Mouse (Mus musculus) WW6 (cell line): ENCODE results near the gene Itga2b.
"Not testable (repeated sequence)": the region's sequence is repeated elsewhere in the genome, so short reads cannot be mapped to it uniquely, and the experiment has no call there.

ENCODE experiments used
- DNase-seq: peaks from one replicate; pipeline ENCODE4 v3.0.0-alpha.2; 2013; ENCODE audit warnings: low read depth, low spot score

The Itga2b gene

GRCm38 (mm10) chr11:102411061-102411460 lies 58.9 kb downstream of the Itga2b start:
- DNase-seq = no peak

GRCm38 (mm10) chr11:102410345-102410744 lies 59.6 kb downstream of the Itga2b start:
- not testable (repeated sequence) for DNase-seq

GRCm38 (mm10) chr11:102409795-102410330 lies 60.1 kb downstream of the Itga2b start:
- DNase-seq = no peak

- DNase-seq = no peak
These were observed 60.8 kb downstream of the Itga2b start for GRCm38 (mm10) chr11:102408888-102409794.

GRCm38 (mm10) chr11:102408344-102408876 lies 61.5 kb downstream of the Itga2b start:
- DNase-seq = peak; percentile 100

- no peak for DNase-seq
These were observed 62.1 kb downstream of the Itga2b start, which contains the start of gene Slc25a39 for GRCm38 (mm10) chr11:102407834-102408215. Slc25a39 (minus strand) TSS chr11:102407946.

GRCm38 (mm10) chr11:102406900-102407833 lies 62.8 kb downstream of the Itga2b start:
- peak; percentile 85 for DNase-seq

- no peak for DNase-seq
These were observed 63.5 kb downstream of the Itga2b start for GRCm38 (mm10) chr11:102406401-102406800.

- no peak for DNase-seq
These were observed 64.2 kb downstream of the Itga2b start for GRCm38 (mm10) chr11:102405544-102406285.

- no peak for DNase-seq
These were observed 65.5 kb downstream of the Itga2b start for GRCm38 (mm10) chr11:102404161-102405010.

- DNase-seq = no peak
These were observed 66.3 kb downstream of the Itga2b start for GRCm38 (mm10) chr11:102403657-102404056.
